Mouse (Mus musculus): ENCODE data around the gene Zfp583. TPM values are rescaled to one million over a fixed set of nuclear protein-coding genes. Genes with fewer than 3 reads are reported as not detected.
"Not testable (repeated sequence)": the region's sequence is repeated elsewhere in the genome, so short reads cannot be mapped to it uniquely, and the experiment has no call there.

Zfp583 gene
- polyA plus RNA-seq, 1 experiment from 2014 or later: 17.4 TPM

DNA sequence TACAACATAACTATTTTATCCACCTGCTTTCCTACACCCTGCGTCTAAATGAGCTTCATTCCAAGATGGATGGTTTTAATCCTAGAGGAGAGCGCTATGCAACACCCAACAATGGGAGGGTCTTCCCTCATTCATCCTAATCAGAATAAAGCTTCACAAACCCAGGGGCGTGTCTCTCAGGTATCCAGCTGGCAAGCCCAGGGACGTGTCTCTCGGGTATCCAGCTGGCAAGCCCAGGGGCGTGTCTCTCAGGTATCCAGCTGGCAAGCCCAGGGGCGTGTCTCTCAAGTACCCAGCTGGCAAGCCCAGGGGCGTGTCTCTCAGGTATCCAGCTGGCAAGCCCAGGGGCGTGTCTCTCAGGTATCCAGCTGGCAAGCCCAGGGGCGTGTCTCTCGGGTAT lies 30.3 kb downstream of the Zfp583 start:
- not testable (repeated sequence) for H3K9me3 ChIP-seq (replicated peaks; ENCODE audit: control insufficient read depth, low read length, poor library complexity, severe bottlenecking); H3K4me1 ChIP-seq (ENCODE audit: control insufficient read depth, insufficient read depth, low read length); ATAC-seq; H3K4me2 ChIP-seq (ENCODE audit: low read length); H3K9ac ChIP-seq (ENCODE audit: low read depth, low read length); H3K4me3 ChIP-seq (ENCODE audit: low read depth, low read length); H3K27me3 ChIP-seq (ENCODE audit: control insufficient read depth, insufficient read depth, low read depth, low read length); H3K27ac ChIP-seq (ENCODE audit: low read length)
- WGBS: 80% methylated on average over 11 of the region's 11 CpGs
- peaks cover 37% of the 10 kb centered on the region for H3K36me3 ChIP-seq (ENCODE audit: control insufficient read depth, insufficient read depth, low read length)

DNA sequence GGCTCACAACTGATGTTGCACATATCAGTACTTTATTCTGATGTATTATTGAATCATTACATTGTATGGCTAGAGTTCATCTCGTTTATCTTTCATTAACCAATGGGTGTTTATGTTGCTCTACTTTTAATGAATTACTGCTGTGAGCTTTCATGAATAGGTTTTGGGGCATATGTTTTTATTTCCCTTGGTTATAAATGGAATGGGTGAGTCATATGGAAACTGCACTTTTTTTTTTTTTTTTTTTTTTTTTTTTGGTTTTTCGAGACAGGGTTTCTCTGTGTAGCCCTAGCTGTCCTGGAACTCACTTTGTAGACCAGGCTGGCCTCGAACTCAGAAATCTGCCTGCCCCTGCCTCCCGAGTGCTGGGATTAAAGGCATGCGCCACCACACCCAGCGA lies 40.0 kb downstream of the Zfp583 start:
- H3K4me2 ChIP-seq (ENCODE audit: low read length); H3K9me3 ChIP-seq (replicated peaks; ENCODE audit: control insufficient read depth, low read length, poor library complexity, severe bottlenecking); H3K27ac ChIP-seq (ENCODE audit: low read length); H3K27me3 ChIP-seq (ENCODE audit: control insufficient read depth, insufficient read depth, low read depth, low read length); ATAC-seq; H3K9ac ChIP-seq (ENCODE audit: low read depth, low read length); H3K4me3 ChIP-seq (ENCODE audit: low read depth, low read length): not testable (repeated sequence)
- Histone ChIP-seq H3K4me1 (ENCODE audit: control insufficient read depth, insufficient read depth, low read length) (peaks cover 18% of the 10 kb centered on the region), H3K36me3 (ENCODE audit: control insufficient read depth, insufficient read depth, low read length) (peaks cover 13% of the 10 kb centered on the region)
- WGBS: 97% methylated on average over 4 of the region's 6 CpGs

GRCm38 (mm10) chr7:6286921-6287531 lies 44.1 kb downstream of the Zfp583 start:
- Histone ChIP-seq H3K4me2 (ENCODE audit: low read length) (peak overlapping the region; percentile 84), H3K4me3 (ENCODE audit: low read depth, low read length) (peak overlapping the region; percentile 52), H3K9ac (ENCODE audit: low read depth, low read length) (peak overlapping the region; percentile 67), H3K9me3 (replicated peaks; ENCODE audit: control insufficient read depth, low read length, poor library complexity, severe bottlenecking) (no peaks in the 10 kb centered on the region), H3K27me3 (ENCODE audit: control insufficient read depth, insufficient read depth, low read depth, low read length) (no peaks in the 10 kb centered on the region), H3K36me3 (ENCODE audit: control insufficient read depth, insufficient read depth, low read length) (peaks cover 2% of the 10 kb centered on the region), H3K27ac (ENCODE audit: low read length) (peak overlapping the region; percentile 82), H3K4me1 (ENCODE audit: control insufficient read depth, insufficient read depth, low read length) (peaks cover 20% of the 10 kb centered on the region)
- peak; percentile 33 for ATAC-seq
- WGBS: 20% methylated on average over 15 of the region's 15 CpGs

DNA sequence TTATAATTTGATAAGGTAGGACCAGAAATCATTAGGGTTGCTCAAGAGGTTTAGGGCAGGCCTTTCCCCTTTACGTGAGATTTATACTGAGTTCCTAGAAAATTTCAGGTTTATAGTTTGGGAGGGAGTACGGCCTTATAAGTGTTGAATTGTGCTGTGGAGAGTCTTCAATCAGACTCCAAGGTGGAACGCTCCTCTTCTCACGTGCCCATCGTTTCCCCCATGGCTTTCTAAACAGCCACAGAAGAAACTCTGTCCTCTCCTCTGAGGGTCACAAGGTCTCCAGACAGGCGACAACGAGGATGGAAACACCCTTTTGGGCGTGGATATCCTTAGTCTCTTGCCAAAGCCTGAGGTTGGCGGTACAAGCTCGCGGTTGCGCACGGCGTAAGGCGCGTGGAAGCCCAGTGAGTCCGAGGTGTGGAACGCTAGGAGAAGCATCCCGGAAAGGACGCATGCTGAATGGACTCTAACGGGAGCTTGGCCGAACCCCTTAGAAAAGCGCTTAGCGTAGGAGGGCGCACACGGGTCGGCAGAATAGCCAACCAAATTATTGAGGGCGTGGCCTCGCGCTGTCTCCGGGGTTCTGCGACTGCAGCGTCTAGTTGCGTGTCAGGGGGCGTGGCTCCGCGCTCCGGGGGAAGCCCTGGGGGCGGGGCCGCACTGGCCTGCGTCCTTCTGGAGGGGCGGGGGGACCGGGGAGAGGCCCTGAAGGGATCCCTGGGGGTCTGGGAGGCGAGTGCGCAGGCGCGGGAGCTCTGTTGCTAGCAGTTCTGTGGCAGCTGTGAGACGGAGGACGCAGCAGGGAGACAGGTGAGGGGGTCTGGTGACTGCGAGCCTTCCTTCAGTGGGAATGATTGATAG lies 45.0 kb downstream of the Zfp583 start, which contains the start of gene Zfp667:
Zfp667 (plus strand) TSS at position 738 of the 864 bp plus-strand sequence.
- H3K9me3 ChIP-seq (replicated peaks; ENCODE audit: control insufficient read depth, low read length, poor library complexity, severe bottlenecking): no peaks in the 10 kb centered on the region
- ATAC-seq: peak; percentile 74
- peak within 1 kb of the TSS; percentile 67 for H3K9ac ChIP-seq (ENCODE audit: low read depth, low read length)
- peak within 1 kb of the TSS; percentile 52 for H3K4me3 ChIP-seq (ENCODE audit: low read depth, low read length)
- H3K4me2 ChIP-seq (ENCODE audit: low read length): peak within 1 kb of the TSS; percentile 84
- H3K27me3 ChIP-seq (ENCODE audit: control insufficient read depth, insufficient read depth, low read depth, low read length): no peaks in the 10 kb centered on the region
- 3% methylated on average over 47 of the region's 50 CpGs for WGBS
- H3K36me3 ChIP-seq (ENCODE audit: control insufficient read depth, insufficient read depth, low read length): peaks cover 2% of the 10 kb centered on the region; the same call in 1 of the 2 replicates
- H3K4me1 ChIP-seq (ENCODE audit: control insufficient read depth, insufficient read depth, low read length): peaks cover 20% of the 10 kb centered on the region
- H3K27ac ChIP-seq (ENCODE audit: low read length): peak within 1 kb of the TSS; percentile 82

GRCm38 (mm10) chr7:6285366-6285765 lies 45.7 kb downstream of the Zfp583 start:
- H3K27ac ChIP-seq (ENCODE audit: low read length): no peak overlapping the region
- no peaks in the 10 kb centered on the region for H3K9me3 ChIP-seq (replicated peaks; ENCODE audit: control insufficient read depth, low read length, poor library complexity, severe bottlenecking)
- H3K4me3 ChIP-seq (ENCODE audit: low read depth, low read length): no peak overlapping the region
- H3K9ac ChIP-seq (ENCODE audit: low read depth, low read length): no peak overlapping the region
- H3K36me3 ChIP-seq (ENCODE audit: control insufficient read depth, insufficient read depth, low read length): no peaks in the 10 kb centered on the region; the same call in 1 of the 2 replicates
- no peak overlapping the region for H3K4me2 ChIP-seq (ENCODE audit: low read length)
- ATAC-seq: no peak
- peaks cover 20% of the 10 kb centered on the region for H3K4me1 ChIP-seq (ENCODE audit: control insufficient read depth, insufficient read depth, low read length)
- H3K27me3 ChIP-seq (ENCODE audit: control insufficient read depth, insufficient read depth, low read depth, low read length): no peaks in the 10 kb centered on the region
- 93% methylated on average over 6 of the region's 6 CpGs for WGBS

DNA sequence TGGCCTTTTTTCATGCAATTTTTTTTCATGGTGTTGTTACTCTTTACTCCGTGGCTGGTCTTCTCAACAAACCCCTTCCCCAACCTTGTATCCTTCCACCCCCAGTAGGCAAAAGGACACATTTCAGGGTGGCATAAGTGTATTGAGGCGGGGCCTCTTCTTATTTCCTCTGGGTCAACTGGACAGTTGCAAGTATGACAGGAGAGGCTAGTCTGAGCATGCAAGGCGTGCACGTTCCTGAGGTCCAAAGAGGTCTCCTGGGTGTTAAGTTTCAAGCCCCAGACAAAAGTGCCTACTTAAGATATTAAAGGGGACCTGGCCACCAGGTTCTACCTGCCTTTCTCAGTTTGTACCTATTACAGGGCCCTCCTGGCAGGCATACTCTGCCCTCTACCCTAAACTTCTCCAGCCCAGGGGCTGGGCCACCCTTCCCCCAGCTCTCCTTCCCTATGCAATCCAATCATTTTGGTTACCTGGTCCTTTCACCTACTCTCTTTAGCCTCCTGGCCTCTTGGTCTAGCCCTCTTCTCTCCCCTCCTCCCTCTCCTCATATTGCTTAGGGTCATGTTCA lies 46.6 kb downstream of the Zfp583 start:
- H3K4me3 ChIP-seq (ENCODE audit: low read depth, low read length): no peak overlapping the region
- 85% methylated on average over 4 of the region's 4 CpGs for WGBS
- H3K27me3 ChIP-seq (ENCODE audit: control insufficient read depth, insufficient read depth, low read depth, low read length): no peaks in the 10 kb centered on the region
- H3K27ac ChIP-seq (ENCODE audit: low read length): no peak overlapping the region
- H3K9me3 ChIP-seq (replicated peaks; ENCODE audit: control insufficient read depth, low read length, poor library complexity, severe bottlenecking): no peaks in the 10 kb centered on the region
- no peaks in the 10 kb centered on the region for H3K36me3 ChIP-seq (ENCODE audit: control insufficient read depth, insufficient read depth, low read length)
- H3K4me2 ChIP-seq (ENCODE audit: low read length): no peak overlapping the region
- peaks cover 20% of the 10 kb centered on the region for H3K4me1 ChIP-seq (ENCODE audit: control insufficient read depth, insufficient read depth, low read length)
- no peak overlapping the region for H3K9ac ChIP-seq (ENCODE audit: low read depth, low read length)
- no peak for ATAC-seq

- H3K9me3 ChIP-seq (replicated peaks; ENCODE audit: control insufficient read depth, low read length, poor library complexity, severe bottlenecking): no peaks in the 10 kb centered on the region
- ATAC-seq: peak; percentile 73
- H3K9ac ChIP-seq (ENCODE audit: low read depth, low read length): peak overlapping the region; percentile 64
- WGBS: 1% methylated on average over 23 of the region's 23 CpGs
- H3K4me2 ChIP-seq (ENCODE audit: low read length): peak overlapping the region; percentile 60
- peak overlapping the region; percentile 48 for H3K4me3 ChIP-seq (ENCODE audit: low read depth, low read length)
- H3K4me1 ChIP-seq (ENCODE audit: control insufficient read depth, insufficient read depth, low read length): peaks cover 17% of the 10 kb centered on the region
- H3K27ac ChIP-seq (ENCODE audit: low read length): peak overlapping the region; percentile 92
- H3K27me3 ChIP-seq (ENCODE audit: control insufficient read depth, insufficient read depth, low read depth, low read length): no peaks in the 10 kb centered on the region
- H3K36me3 ChIP-seq (ENCODE audit: control insufficient read depth, insufficient read depth, low read length): no peaks in the 10 kb centered on the region
Observed at GRCm38 (mm10) chr7:6283451-6284075, 47.5 kb downstream of the Zfp583 start.

- peaks cover 9% of the 10 kb centered on the region for H3K4me1 ChIP-seq (ENCODE audit: control insufficient read depth, insufficient read depth, low read length)
- H3K9me3 ChIP-seq (replicated peaks; ENCODE audit: control insufficient read depth, low read length, poor library complexity, severe bottlenecking): no peaks in the 10 kb centered on the region
- peak overlapping the region; percentile 48 for H3K4me3 ChIP-seq (ENCODE audit: low read depth, low read length)
- no peak for ATAC-seq
- H3K27me3 ChIP-seq (ENCODE audit: control insufficient read depth, insufficient read depth, low read depth, low read length): no peaks in the 10 kb centered on the region
- WGBS: 0% methylated on average over 1 of the region's 1 CpGs
- H3K4me2 ChIP-seq (ENCODE audit: low read length): peak overlapping the region; percentile 60
- H3K27ac ChIP-seq (ENCODE audit: low read length): peak overlapping the region; percentile 92
- H3K36me3 ChIP-seq (ENCODE audit: control insufficient read depth, insufficient read depth, low read length): no peaks in the 10 kb centered on the region
- H3K9ac ChIP-seq (ENCODE audit: low read depth, low read length): peak overlapping the region; percentile 64
Observed at GRCm38 (mm10) chr7:6282749-6283148, 48.3 kb downstream of the Zfp583 start.

Measured in midbrain, embryonic 16.5 days (tissue).